Mouse (Mus musculus): ENCODE data around the gene Fancd2. TPM values are rescaled to one million over a fixed set of nuclear protein-coding genes. Genes with fewer than 3 reads are reported as not detected.

Fancd2 gene
- total RNA-seq (2021): 1 to 10 TPM; 1.7 to 2.7 TPM
- long read RNA-seq, partial matches to known transcripts: 0 of 7 reads
- long read RNA-seq, other reads (novel, unspliced or antisense): 7 of 7 reads

- peak; percentile 85 to 94 for DNase-seq (ENCODE audit: low spot score in 2 of 2)
Measured at GRCm38 (mm10) chr6:113530932-113531839, at the start of gene Fancd2, which contains the start of gene Emc3. Gene Fancd2, plus strand, starts transcription at chr6:113531682. Gene Emc3, minus strand, starts transcription at chr6:113531652.

DNA sequence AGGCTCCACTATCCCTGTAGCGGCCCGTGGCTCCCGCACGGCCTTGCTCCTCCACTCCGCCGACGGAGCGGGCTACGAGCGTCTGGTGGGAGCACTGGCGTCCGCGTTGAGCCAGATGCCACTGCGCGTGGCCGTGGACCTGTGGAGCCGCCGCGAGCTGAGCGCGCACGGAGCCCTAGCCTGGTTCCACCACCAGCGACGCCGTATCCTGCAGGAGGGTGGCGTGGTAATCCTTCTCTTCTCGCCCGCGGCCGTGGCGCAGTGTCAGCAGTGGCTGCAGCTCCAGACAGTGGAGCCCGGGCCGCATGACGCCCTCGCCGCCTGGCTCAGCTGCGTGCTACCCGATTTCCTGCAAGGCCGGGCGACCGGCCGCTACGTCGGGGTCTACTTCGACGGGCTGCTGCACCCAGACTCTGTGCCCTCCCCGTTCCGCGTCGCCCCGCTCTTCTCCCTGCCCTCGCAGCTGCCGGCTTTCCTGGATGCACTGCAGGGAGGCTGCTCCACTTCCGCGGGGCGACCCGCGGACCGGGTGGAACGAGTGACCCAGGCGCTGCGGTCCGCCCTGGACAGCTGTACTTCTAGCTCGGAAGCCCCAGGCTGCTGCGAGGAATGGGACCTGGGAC lies 48.9 kb upstream of the Fancd2 start:
- DNase-seq (ENCODE audit: low spot score in 2 of 2): peak in 1 of 2 experiments; percentile 57

GRCm38 (mm10) chr6:113483100-113483615 lies 48.3 kb upstream of the Fancd2 start, which contains the start of gene Creld1:
Gene Creld1, plus strand, starts transcription at chr6:113483297.
- DNase-seq (ENCODE audit: low spot score in 2 of 2): peak; percentile 95 to 97

DNA sequence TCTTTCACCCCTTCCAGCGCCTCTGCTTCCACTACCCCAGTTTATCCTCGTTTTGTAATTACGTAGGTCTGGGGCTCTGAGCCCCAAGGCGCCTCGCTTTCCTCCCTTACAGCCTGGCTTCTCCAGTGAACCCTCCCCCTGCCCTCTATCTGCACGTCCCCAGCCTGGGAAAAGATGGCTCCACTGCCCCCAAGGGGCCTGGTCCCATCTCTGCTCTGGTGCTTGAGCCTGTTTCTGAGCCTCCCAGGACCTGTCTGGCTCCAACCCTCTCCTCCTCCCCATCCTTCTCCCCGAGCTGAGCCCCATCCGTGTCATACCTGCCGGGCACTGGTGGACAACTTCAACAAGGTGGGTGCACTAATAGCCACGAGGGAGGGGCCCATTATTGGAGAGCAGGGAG lies 47.8 kb upstream of the Fancd2 start:
- DNase-seq (ENCODE audit: low spot score in 2 of 2): peak in 1 of 2 experiments; percentile 48

GRCm38 (mm10) chr6:113487125-113487576 lies 44.3 kb upstream of the Fancd2 start:
- no peak for DNase-seq (ENCODE audit: low spot score in 2 of 2)

DNA sequence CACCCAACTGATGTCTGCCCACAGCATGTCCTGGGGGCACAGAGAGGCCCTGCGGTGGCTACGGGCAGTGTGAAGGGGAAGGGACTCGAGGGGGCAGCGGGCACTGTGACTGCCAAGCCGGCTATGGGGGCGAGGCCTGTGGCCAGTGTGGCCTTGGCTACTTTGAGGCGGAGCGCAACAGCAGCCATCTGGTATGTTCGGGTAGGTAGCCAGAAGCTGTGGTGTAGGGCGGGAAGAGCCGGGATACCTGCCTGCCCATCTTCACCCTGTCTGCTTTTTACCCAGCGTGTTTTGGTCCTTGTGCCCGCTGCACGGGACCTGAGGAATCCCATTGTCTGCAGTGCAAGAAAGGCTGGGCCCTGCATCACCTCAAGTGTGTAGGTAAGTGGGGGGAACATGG lies 42.1 kb upstream of the Fancd2 start:
- DNase-seq (ENCODE audit: low spot score in 2 of 2): no peak

DNA sequence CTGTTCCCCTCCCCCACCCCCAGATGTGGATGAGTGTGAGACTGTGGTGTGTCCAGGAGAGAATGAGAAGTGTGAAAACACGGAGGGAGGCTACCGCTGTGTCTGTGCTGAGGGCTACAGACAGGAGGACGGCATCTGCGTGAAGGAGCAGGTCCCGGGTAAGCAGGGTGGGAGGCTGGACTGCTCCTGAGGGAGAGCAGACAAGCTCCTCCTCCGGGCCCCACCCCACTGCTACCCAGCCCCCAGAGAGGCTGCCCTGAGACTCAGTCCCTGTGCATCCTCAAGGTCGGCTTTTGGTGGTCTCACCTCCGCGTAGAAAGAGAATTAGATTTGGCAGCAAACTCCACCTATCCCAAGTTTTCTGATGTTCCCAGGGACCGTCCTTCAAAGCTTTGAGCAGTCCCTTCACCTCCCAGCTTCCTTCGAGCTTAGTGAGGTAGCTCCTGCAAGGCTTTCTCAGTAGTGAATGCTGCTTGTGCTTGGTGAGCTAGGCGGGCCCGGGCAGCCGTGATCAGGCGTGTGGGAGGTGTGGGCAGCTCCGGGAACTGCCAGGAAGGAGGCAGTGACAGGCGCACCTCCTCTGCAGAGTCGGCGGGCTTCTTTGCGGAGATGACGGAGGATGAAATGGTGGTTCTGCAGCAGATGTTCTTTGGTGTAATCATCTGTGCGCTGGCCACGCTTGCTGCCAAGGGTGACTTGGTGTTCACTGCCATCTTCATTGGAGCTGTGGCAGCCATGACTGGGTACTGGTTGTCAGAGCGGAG lies 39.2 kb upstream of the Fancd2 start:
- peak; percentile 66 to 76 for DNase-seq (ENCODE audit: low spot score in 2 of 2)

GRCm38 (mm10) chr6:113494258-113494788 lies 37.2 kb upstream of the Fancd2 start:
- DNase-seq (ENCODE audit: low spot score in 2 of 2): peak in 1 of 2 experiments; percentile 71

- DNase-seq (ENCODE audit: low spot score in 2 of 2): no peak
Measured at GRCm38 (mm10) chr6:113495071-113495675, 36.3 kb upstream of the Fancd2 start.

DNA sequence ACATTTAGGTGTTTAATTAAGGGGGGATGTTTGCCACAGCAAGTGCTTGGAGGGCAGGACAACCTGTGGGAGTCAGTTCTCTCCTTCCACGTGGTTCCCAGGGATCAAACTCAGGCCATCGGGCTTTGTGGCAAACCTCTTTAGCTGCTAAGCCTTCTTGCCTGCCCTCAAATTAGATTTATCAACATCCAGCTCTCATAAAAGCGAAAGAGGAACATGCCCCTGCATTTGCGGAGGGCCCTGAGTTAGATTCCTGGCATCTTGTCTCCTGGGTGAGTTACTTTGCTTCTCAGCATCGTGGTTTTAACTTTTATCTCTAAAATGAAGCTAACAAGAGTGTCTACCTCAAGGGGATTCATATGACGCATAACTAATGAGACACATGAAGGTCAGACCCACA lies 32.1 kb upstream of the Fancd2 start:
- DNase-seq (ENCODE audit: low spot score in 2 of 2): no peak

GRCm38 (mm10) chr6:113501388-113502084 lies 29.9 kb upstream of the Fancd2 start, which contains the start of gene Prrt3:
Gene Prrt3, minus strand, starts transcription at chr6:113501931.
- DNase-seq (ENCODE audit: low spot score in 2 of 2): peak; percentile 71 to 75

- DNase-seq (ENCODE audit: low spot score in 2 of 2): no peak
Measured at GRCm38 (mm10) chr6:113502801-113503200, 28.7 kb upstream of the Fancd2 start.

- DNase-seq (ENCODE audit: low spot score in 2 of 2): no peak
Measured at GRCm38 (mm10) chr6:113505689-113506088, 25.8 kb upstream of the Fancd2 start.

GRCm38 (mm10) chr6:113507130-113507529 lies 24.4 kb upstream of the Fancd2 start:
- no peak for DNase-seq (ENCODE audit: low spot score in 2 of 2)

GRCm38 (mm10) chr6:113508272-113508946 lies 23.1 kb upstream of the Fancd2 start:
- DNase-seq (ENCODE audit: low spot score in 2 of 2): no peak

- no peak for DNase-seq (ENCODE audit: low spot score in 2 of 2)
Measured at GRCm38 (mm10) chr6:113508947-113509280, 22.6 kb upstream of the Fancd2 start.

GRCm38 (mm10) chr6:113513944-113514343 lies 17.5 kb upstream of the Fancd2 start:
- no peak for DNase-seq (ENCODE audit: low spot score in 2 of 2)

GRCm38 (mm10) chr6:113514600-113514999 lies 16.9 kb upstream of the Fancd2 start:
- DNase-seq (ENCODE audit: low spot score in 2 of 2): no peak

GRCm38 (mm10) chr6:113517434-113518080 lies 13.9 kb upstream of the Fancd2 start:
- no peak for DNase-seq (ENCODE audit: low spot score in 2 of 2)

Measured in layer of hippocampus, adult 18-20 months (tissue).